Mouse (Mus musculus): ENCODE measurements around the gene Gm42421.

DNA sequence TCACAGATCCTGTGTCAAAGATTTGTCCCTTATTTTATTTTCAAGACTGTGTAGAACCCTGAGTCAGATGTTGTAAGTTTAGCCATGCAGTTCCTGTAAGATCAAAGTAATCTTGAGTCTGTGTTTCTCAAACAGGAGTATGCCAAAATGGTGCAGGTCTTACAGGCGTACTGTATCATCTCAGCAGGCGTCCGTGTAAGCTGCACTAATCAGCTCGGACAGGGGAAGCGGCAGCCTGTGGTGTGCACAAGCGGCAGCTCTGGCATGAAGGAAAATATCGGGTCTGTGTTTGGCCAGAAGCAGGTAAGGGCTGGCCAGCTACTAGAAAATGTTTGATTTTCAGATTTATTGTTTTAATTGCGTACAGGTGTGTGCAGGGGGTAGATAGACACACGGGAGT lies 11.8 kb upstream of the Gm42421 start:
- TF ChIP-seq POLR2A (IDR thresholded peaks at IDR 0.05; ENCODE audit: low read depth, low read length) (no peak), CTCF (IDR thresholded peaks at IDR 0.05; ENCODE audit: borderline replicate concordance, insufficient read depth, low read length) (no peak)
